Mouse (Mus musculus) right cerebral cortex, postnatal 25 days (tissue): ENCODE results near the gene Optn.

Source experiments
- DNase-seq: peaks from one replicate; pipeline ENCODE4 v3.0.0; 2022

Gene Optn

GRCm38 (mm10) chr2:5027057-5027456 is 36.8 kb downstream of the Optn start:
- DNase-seq: no peak

GRCm38 (mm10) chr2:5025162-5025733 is 38.6 kb downstream of the Optn start:
- DNase-seq: no peak

DNA sequence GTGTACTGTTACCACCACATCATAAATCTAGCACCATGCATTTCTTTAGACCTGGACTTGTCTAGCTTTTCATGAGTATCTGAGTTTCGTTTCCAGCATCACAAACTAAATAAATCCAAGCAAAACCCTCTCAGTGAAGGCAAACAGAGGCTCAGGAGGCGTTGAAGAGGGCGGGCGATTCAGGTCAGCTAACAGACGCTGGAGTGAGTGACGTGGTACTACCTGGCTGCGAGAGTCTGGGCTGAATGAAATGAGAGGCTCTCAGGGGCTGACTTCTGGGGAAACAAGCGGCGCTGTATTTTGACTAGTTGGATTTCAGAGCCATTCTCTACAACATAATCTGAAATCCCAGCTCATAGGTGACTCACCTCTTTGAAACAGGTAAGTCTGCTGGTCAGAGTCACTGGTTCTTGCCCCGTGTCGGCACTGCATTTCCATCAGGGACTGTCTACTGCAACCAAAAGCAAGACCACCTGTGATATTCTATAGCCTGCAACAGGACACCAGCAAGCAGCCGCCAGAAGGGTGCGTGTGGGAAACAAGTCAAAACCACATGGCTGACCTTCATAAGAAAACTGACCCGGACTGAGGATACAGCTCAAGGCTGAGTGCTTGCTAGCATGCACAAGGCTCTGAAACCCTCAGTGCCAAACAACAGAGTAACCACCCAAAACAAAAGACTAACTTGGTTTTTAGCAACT is 40.0 kb downstream of the Optn start:
- DNase-seq: no peak

GRCm38 (mm10) chr2:5023275-5023674 is 40.6 kb downstream of the Optn start:
- no peak for DNase-seq

DNA sequence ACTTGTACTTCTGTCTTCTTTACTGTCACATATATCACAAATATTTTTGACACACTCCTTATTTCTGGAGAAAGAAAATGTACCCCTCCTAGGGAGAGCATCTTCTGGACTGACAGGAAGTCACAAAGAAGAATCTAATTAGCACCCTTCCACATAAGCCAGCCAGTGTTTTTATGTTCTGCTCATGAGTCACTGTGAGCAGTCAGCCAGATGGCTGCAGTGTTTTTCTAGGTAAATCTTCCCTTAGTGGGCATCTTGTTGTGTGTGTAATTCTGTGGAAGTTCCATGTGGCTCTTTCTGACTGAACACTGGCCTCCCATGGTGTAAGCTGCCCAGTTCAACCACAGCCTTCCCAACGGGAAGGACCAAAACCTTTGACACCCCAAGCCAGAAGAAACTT is 44.1 kb downstream of the Optn start:
- DNase-seq: peak; percentile 48

- DNase-seq: no peak
Measured at GRCm38 (mm10) chr2:5016922-5017321, 46.9 kb downstream of the Optn start.

DNA sequence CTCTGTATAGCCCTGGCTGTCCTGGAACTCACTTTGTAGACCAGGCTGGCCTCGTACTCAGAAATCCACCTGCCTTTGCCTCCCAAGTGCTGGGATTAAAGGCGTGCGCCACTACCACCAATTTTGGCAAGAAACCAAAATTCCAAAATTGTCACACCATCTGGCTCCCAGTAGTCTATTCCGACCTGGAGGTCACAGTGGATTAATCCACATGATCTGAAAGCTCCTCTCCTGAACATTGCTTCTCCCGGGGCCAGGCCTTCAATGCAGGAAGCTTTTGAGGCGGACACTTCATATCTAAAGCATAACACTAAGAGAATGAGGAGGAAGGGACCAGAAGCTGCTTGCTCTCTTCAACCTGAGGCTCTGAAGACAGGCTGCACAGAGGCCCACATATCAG is 48.3 kb downstream of the Optn start:
- no peak for DNase-seq

DNA sequence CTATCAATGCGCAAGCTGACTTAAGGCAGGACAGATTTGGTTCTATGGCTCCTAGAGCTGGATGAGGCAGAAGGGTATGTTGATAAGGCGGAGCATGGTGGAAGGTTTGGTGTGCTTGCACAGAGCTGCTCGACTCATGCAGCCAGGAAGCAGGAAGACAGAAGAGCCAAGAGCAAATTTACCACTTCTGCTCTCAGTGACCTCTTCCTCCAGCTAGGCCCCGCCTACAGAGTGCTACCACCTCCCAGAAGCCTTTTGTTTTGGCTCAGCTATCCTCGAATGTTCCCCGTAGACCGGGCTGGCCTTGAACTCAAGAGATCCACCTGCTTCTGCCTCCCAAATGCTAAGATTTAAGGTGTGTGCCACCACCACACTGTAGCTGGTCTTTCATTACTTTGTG is 49.2 kb downstream of the Optn start:
- DNase-seq: no peak

DNA sequence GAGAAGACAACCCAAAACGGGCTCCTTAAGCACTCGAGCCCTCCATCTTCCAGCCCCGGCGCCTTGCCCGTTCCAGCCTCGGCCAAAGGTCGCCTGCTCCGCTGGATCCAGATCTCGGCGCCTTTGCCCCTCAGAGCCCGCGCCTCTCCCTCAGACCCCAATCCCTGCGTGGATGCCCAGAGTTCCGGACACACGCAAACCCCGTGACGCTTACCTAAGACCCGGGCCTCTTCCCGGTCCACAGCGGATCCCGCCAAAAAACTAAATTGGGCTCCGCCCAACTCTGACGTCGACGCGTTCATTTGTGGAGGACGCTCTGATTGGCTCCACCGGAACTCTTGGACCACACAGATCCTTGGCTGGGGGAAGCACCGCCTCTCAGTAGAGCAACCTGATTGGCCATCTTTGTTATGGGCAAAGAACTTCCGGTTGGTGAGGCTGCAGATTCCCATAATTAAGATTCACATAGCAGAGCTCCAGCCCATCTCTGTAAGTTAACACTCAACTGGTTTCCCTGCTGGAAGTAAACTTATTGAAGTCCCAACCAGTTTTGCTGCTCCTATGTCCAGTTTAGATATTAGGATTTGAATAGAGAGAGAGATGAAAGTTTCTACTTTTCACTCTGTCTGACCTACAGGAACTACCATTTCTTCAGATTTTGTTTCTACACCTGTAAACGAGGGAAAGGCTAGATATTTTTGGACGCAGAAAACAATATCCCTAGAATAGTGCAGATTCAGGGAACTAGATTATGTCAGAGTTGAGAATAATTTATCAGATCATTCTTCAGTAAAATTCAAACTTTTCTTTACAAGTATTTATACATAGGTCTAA is 51.1 kb downstream of the Optn start, which contains the start of gene Mcm10:
TSS of gene Mcm10 (minus strand) at position 301 of the 834 bp plus-strand sequence.
- DNase-seq: peak; percentile 88

- no peak for DNase-seq
Measured at GRCm38 (mm10) chr2:5011898-5012490, 51.9 kb downstream of the Optn start.

DNA sequence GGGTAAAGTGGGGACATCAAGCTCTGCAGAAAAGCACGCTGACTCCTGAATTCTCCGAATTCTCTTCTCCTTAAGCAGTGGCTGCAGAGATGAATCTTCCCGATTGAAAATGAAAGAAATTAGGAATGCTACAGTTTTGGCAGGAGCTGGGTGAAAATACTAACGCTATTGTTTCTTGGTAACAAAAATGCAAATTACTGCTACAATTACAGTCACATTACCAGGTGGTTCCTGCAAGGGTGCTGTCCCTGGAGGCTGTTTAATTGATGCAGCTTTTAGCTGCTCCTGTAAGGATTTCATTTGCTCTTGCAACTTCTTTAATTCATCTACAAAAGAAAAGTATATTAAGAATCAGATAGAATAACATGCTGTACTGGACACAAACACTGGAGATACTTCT is 56.7 kb downstream of the Optn start:
- DNase-seq: no peak

DNA sequence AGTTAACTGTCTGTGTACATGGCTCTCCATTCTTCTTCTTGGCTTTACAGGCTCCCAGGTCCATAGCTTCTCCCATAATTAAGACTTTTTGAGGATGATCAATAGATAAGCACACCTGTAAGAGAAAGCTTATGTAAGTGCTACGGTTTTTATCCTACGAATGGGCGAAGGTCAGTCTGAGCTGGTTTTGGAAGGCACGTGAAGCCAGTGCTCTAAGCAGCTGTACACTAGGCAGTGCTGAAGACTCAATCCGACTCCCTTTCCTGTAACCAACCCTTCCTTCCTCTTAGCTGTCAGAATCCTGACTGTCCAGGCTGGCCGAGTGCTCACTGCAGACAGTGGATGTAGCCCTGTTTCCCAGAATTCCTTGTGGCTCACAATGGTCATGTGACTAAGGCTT is 62.6 kb downstream of the Optn start:
- no peak for DNase-seq

DNA sequence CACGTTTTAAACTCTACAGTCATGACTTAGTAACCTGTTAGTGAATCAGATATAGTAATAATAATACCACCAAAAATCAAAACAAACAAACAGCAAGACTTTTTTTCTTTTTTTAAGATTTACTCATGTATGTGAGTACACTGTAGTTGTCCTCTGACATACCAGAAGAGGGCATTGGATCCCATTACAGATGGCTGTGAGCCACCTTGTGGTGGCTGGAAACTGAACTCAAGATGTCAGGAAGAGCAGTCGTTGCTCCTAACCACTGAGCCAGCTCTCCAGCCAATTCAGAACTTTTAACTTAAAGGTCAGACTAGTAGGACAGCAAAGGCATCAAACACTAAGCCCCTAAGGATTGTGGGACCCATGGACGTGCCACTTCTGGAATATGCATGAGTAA is 64.9 kb downstream of the Optn start:
- no peak for DNase-seq

DNA sequence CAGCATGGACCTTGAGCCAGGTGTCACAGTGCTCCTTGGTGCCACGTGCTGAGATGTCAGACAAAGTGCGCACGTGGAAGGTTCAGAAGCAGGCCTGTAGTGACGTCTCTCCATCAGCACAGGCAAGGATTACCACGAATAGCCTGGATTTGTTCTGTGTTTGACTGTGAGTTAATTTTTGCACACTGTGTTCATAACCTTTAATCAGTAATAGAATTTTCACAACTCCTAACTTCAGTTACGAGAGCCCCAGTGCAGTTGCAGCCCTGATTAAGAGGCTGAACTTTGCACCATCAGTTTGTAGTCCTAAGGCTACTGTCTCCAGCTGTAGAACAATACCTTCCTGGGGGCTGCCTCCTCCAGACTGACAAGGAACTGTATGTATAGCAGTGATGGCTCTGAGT is 67.4 kb downstream of the Optn start:
- DNase-seq: no peak

- no peak for DNase-seq
Measured at GRCm38 (mm10) chr2:4995646-4996045, 68.2 kb downstream of the Optn start.

- DNase-seq: no peak
Measured at GRCm38 (mm10) chr2:4994436-4994835, 69.4 kb downstream of the Optn start.

DNA sequence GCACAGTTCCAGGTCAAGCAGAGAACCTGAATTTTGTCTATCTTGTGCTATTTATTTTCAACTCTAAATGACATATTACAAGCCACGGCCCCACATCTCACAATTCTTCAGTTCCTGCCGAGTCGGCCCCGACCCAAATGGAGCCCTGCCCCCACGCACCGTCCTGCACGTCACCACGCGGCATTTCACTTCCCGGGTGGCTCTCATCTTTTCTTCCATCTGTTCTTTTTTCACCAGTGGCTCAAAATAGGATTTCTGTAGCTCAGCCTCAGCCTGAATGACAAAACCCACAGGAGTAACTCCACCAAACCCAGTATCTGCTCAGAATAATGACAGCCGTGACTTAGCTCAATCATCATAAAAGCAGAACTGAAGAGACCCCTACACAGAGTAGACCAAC is 70.3 kb downstream of the Optn start:
- peak; percentile 47 for DNase-seq

DNA sequence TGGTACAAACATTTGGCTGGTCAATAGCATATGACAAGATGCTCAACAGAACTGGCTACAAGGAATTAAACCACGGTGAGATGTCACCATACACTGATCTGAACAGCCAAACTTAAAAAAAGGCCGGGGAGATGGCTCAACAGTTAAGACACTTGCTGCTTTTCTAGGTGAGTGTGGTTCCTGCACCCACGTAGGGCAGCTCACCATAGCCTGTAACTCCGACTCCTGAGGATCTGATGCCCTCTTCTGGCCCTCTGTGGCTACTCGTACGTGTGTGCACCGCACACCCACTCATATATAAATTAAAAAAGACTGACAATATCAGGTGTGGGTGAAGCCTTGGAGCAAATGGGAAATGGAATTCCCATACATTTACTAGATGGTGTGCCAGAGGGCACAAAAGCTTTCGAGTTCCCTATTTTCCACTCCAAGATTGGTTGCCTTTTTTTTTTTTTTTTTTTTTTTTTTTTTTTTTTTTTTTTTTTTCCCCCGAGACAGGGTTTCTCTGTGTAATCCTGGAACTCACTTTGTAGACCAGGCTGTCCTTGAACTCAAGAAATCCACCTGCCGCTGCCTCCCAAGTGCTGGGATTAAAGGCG is 74.9 kb downstream of the Optn start:
- no peak for DNase-seq

GRCm38 (mm10) chr2:4987388-4988180 is 76.3 kb downstream of the Optn start:
- DNase-seq: no peak

DNA sequence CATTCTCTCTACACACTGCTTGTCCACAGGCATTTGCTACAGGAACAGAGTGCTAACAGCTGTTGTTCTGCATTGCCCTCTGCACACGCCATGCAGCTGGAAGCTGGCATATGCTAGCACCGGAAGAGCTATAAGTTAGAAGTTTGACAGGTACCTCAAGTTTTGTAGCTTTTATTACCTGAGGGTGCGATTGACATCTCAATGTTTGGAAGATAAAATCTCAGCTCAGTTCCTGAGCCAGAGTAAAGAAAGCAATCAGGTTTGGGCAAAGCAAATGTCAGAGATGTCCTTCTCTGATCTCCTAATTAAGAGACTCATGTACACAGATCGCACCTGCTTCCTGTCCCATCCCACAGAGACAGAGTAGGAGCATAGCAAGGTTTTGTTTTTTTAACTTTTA is 77.1 kb downstream of the Optn start:
- DNase-seq: no peak

GRCm38 (mm10) chr2:4985000-4985399 is 78.9 kb downstream of the Optn start:
- no peak for DNase-seq

- no peak for DNase-seq
Measured at GRCm38 (mm10) chr2:4983987-4984386, 79.9 kb downstream of the Optn start.
